Mouse (Mus musculus) thymus, adult 2 months (tissue): ENCODE measurements around the gene Sept6.

Source experiments
- CTCF ChIP-seq: fragments of 200-500 bp; IDR thresholded peaks from 2 replicates; pipeline ENCODE4 v1.5.1; 2012; ENCODE audit warnings: mild to moderate bottlenecking, control low read depth, low read length, moderate library complexity, borderline replicate concordance; ENCODE audit not compliant: control insufficient read depth, poor library complexity, insufficient read depth; ENCODE audit errors: extremely low read depth
- POLR2A ChIP-seq: fragments of 200-500 bp; IDR thresholded peaks from 2 replicates; pipeline ENCODE4 v1.6.1; 2012; ENCODE audit warnings: mild to moderate bottlenecking, low read length, control low read depth, moderate library complexity; ENCODE audit not compliant: control insufficient read depth, poor library complexity, insufficient read depth; ENCODE audit errors: extremely low read depth

- no peak for TF ChIP-seq POLR2A
- no peak for TF ChIP-seq CTCF
Observed at GRCm38 (mm10) chrX:36884719-36885118, 106.9 kb downstream of the Sept6 start.
